Mouse (Mus musculus) kidney, embryonic 15.5 days (tissue): ENCODE results near the gene Pcdh19. TPM values are rescaled to one million over a fixed set of nuclear protein-coding genes. Genes with fewer than 3 reads are reported as not detected.
"Not testable (repeated sequence)": the region's sequence is repeated elsewhere in the genome, so short reads cannot be mapped to it uniquely, and the experiment has no call there.

Experiments
- ATAC-seq: fragments of 200-750 bp; cut with Nextera tagmentation; replicated peaks from 2 replicates; pipeline ENCODE4 v1.8.0; 2017; ENCODE audit warnings: moderate TSS enrichment; ENCODE audit not compliant: low FRiP score
- H3K27ac ChIP-seq: fragments of 300-500 bp; sonication (generic); 2 replicates; pipeline ENCODE4 v1.5.1; 2015; ENCODE audit warnings: mild to moderate bottlenecking, inconsistent platforms
- H3K27me3 ChIP-seq: fragments of 300-500 bp; sonication (generic); 2 replicates; pipeline ENCODE4 v1.6.1; 2015; ENCODE audit warnings: inconsistent platforms
- H3K36me3 ChIP-seq: fragments of 300-500 bp; sonication (generic); 2 replicates; pipeline ENCODE4 v1.6.1; 2015; ENCODE audit warnings: inconsistent platforms
- H3K4me1 ChIP-seq: fragments of 300-500 bp; sonication (generic); 2 replicates; pipeline ENCODE4 v1.6.1; 2015; ENCODE audit warnings: inconsistent platforms
- H3K4me2 ChIP-seq: fragments of 300-500 bp; sonication (generic); 2 replicates; pipeline ENCODE4 v1.6.1; 2015; ENCODE audit warnings: moderate library complexity, mild to moderate bottlenecking, inconsistent platforms
- H3K4me3 ChIP-seq: fragments of 300-500 bp; sonication (generic); replicated peaks from 2 replicates; pipeline ENCODE4 v1.5.1; 2015; ENCODE audit warnings: mild to moderate bottlenecking, inconsistent platforms
- H3K9ac ChIP-seq: fragments of 300-500 bp; sonication (generic); 2 replicates; pipeline ENCODE4 v1.6.1; 2015; ENCODE audit warnings: mild to moderate bottlenecking, inconsistent platforms
- H3K9me3 ChIP-seq: fragments of 300-500 bp; sonication (generic); replicated peaks from 2 replicates; pipeline ENCODE4 v1.6.1; 2016; ENCODE audit warnings: inconsistent platforms
- WGBS: fragments of 180-500 bp; shearing (Covaris S2); methylation state at CpG from one replicate; pipeline ENCODE4 v1.1.7; 2015; ENCODE audit warnings: mixed read lengths; 5-methylcytosine and 5-hydroxymethylcytosine counted together
- polyA plus RNA-seq: library from polyadenylated mRNA; unstranded; fragments of >200 nt; fragmentation: Nextera tagmentation; extraction: Ambion mirVana; gene quantifications from 2 replicates; pipeline ENCODE4 v1.2.1, GENCODE M21; 2015

Pcdh19 gene
- 2.9 and 4.4 TPM in 2 replicates for polyA plus RNA-seq

- Histone ChIP-seq H3K4me3 (peak within 1 kb of the TSS; percentile 58), H3K4me2 (peak within 1 kb of the TSS; percentile 86), H3K27me3 (peaks cover 48% of the 10 kb centered on the region), H3K27ac (peak within 1 kb of the TSS; percentile 71), H3K4me1 (peaks cover 8% of the 10 kb centered on the region; the same call in 1 of the 2 replicates), H3K9ac (peak within 1 kb of the TSS; percentile 44; the same call in 1 of the 2 replicates), H3K9me3 (no peaks in the 10 kb centered on the region), H3K36me3 (no peaks in the 10 kb centered on the region)
- WGBS: 29% methylated on average over 23 of the region's 26 CpGs
- peak; percentile 94 for ATAC-seq
Measured at GRCm38 (mm10) chrX:133688840-133689239, at the start of gene Pcdh19. Gene Pcdh19 (minus strand): TSS chrX:133688987.

GRCm38 (mm10) chrX:133735871-133736270, 47.1 kb upstream of the Pcdh19 start:
- Histone ChIP-seq H3K4me3 (no peak overlapping the region), H3K4me1 (no peaks in the 10 kb centered on the region), H3K4me2 (no peak overlapping the region), H3K9ac (no peak overlapping the region), H3K9me3 (no peaks in the 10 kb centered on the region), H3K27ac (no peak overlapping the region), H3K27me3 (no peaks in the 10 kb centered on the region), H3K36me3 (no peaks in the 10 kb centered on the region)
- no peak for ATAC-seq
- WGBS: 85% methylated on average over 2 of the region's 2 CpGs

- no peak for ATAC-seq
- 52% methylated on average over 6 of the region's 6 CpGs for WGBS
- no peaks in the 10 kb centered on the region for H3K36me3 ChIP-seq
- no peak overlapping the region for H3K9ac ChIP-seq
- H3K4me1 ChIP-seq: no peaks in the 10 kb centered on the region
- H3K4me2 ChIP-seq: no peak overlapping the region
- H3K4me3 ChIP-seq: no peak overlapping the region
- H3K27me3 ChIP-seq: no peaks in the 10 kb centered on the region
- no peak overlapping the region for H3K27ac ChIP-seq
- H3K9me3 ChIP-seq: no peaks in the 10 kb centered on the region
Measured at GRCm38 (mm10) chrX:133734984-133735383, 46.2 kb upstream of the Pcdh19 start.

- H3K9ac ChIP-seq: no peak overlapping the region
- no peaks in the 10 kb centered on the region for H3K36me3 ChIP-seq
- H3K4me2 ChIP-seq: no peak overlapping the region
- H3K4me1 ChIP-seq: no peaks in the 10 kb centered on the region
- ATAC-seq: no peak
- 0 out of 2 replicates have a peak, but pooled peaks cover 1% of the 10 kb centered on the region for H3K27me3 ChIP-seq
- H3K4me3 ChIP-seq: no peak overlapping the region
- 88% methylated on average over 3 of the region's 3 CpGs for WGBS
- no peaks in the 10 kb centered on the region for H3K9me3 ChIP-seq
- no peak overlapping the region for H3K27ac ChIP-seq
Measured at GRCm38 (mm10) chrX:133721517-133721916, 32.7 kb upstream of the Pcdh19 start.

- WGBS: 64% methylated on average over 2 of the region's 2 CpGs
Measured at GRCm38 (mm10) chrX:133710621-133711020, 21.8 kb upstream of the Pcdh19 start.

GRCm38 (mm10) chrX:133702902-133703301, 14.1 kb upstream of the Pcdh19 start:
- Histone ChIP-seq H3K9ac (no peak overlapping the region), H3K27ac (no peak overlapping the region), H3K36me3 (no peaks in the 10 kb centered on the region), H3K9me3 (no peaks in the 10 kb centered on the region), H3K27me3 (no peaks in the 10 kb centered on the region), H3K4me3 (no peak overlapping the region), H3K4me1 (no peaks in the 10 kb centered on the region), H3K4me2 (no peak overlapping the region)
- no peak for ATAC-seq
- 78% methylated on average over 1 of the region's 1 CpGs for WGBS

More at GRCm38 (mm10) chrX:133710621-133711020, 21.8 kb upstream of the Pcdh19 start:
- ATAC-seq: no peak
- Histone ChIP-seq H3K4me2 (no peak overlapping the region), H3K4me3 (no peak overlapping the region), H3K36me3 (no peaks in the 10 kb centered on the region), H3K4me1 (no peaks in the 10 kb centered on the region), H3K9me3 (no peaks in the 10 kb centered on the region), H3K9ac (no peak overlapping the region), H3K27me3 (peaks cover 6% of the 10 kb centered on the region), H3K27ac (no peak overlapping the region)

GRCm38 (mm10) chrX:133697871-133698270, 9.1 kb upstream of the Pcdh19 start:
- not testable (repeated sequence) for H3K4me1 ChIP-seq, H3K9me3 ChIP-seq, H3K4me3 ChIP-seq, ATAC-seq, H3K4me2 ChIP-seq, H3K9ac ChIP-seq, H3K27ac ChIP-seq, H3K36me3 ChIP-seq, H3K27me3 ChIP-seq
- WGBS: 83% methylated on average over 2 of the region's 4 CpGs

GRCm38 (mm10) chrX:133696461-133696860, 7.7 kb upstream of the Pcdh19 start:
- no peaks in the 10 kb centered on the region for H3K36me3 ChIP-seq
- no peaks in the 10 kb centered on the region for H3K4me1 ChIP-seq
- no peaks in the 10 kb centered on the region for H3K9me3 ChIP-seq
- no peak overlapping the region for H3K4me3 ChIP-seq
- no peak overlapping the region for H3K27ac ChIP-seq
- no peak overlapping the region for H3K4me2 ChIP-seq
- peaks cover 5% of the 10 kb centered on the region; the same call in 1 of the 2 replicates for H3K27me3 ChIP-seq
- 35% methylated on average over 4 of the region's 4 CpGs for WGBS
- no peak for ATAC-seq
- H3K9ac ChIP-seq: no peak overlapping the region

GRCm38 (mm10) chrX:133693037-133693760, 4.4 kb upstream of the Pcdh19 start:
- 46% methylated on average over 5 of the region's 5 CpGs for WGBS
- H3K27me3 ChIP-seq: peaks cover 20% of the 10 kb centered on the region; the same call in 1 of the 2 replicates
- no peak overlapping the region for H3K27ac ChIP-seq
- ATAC-seq: no peak
- no peak overlapping the region for H3K4me3 ChIP-seq
- no peaks in the 10 kb centered on the region for H3K9me3 ChIP-seq
- no peak overlapping the region for H3K9ac ChIP-seq
- H3K4me1 ChIP-seq: no peaks in the 10 kb centered on the region
- no peaks in the 10 kb centered on the region for H3K36me3 ChIP-seq
- H3K4me2 ChIP-seq: no peak overlapping the region

GRCm38 (mm10) chrX:133692392-133692790, 3.6 kb upstream of the Pcdh19 start:
- WGBS: 34% methylated on average over 2 of the region's 2 CpGs
- no peak overlapping the region for H3K4me3 ChIP-seq
- ATAC-seq: no peak
- no peak overlapping the region for H3K9ac ChIP-seq
- H3K4me2 ChIP-seq: no peak overlapping the region
- no peaks in the 10 kb centered on the region for H3K9me3 ChIP-seq
- H3K27ac ChIP-seq: no peak overlapping the region
- no peaks in the 10 kb centered on the region for H3K4me1 ChIP-seq
- H3K36me3 ChIP-seq: no peaks in the 10 kb centered on the region
- peaks cover 24% of the 10 kb centered on the region; the same call in 1 of the 2 replicates for H3K27me3 ChIP-seq

- no peak overlapping the region for H3K9ac ChIP-seq
- ATAC-seq: no peak
- WGBS: 16% methylated on average over 12 of the region's 12 CpGs
Measured at GRCm38 (mm10) chrX:133691581-133692391, 3.0 kb upstream of the Pcdh19 start.

GRCm38 (mm10) chrX:133690822-133691221, 2.0 kb upstream of the Pcdh19 start:
- Histone ChIP-seq H3K4me2 (peak overlapping the region; percentile 86), H3K9me3 (no peaks in the 10 kb centered on the region), H3K4me1 (peaks cover 8% of the 10 kb centered on the region; the same call in 1 of the 2 replicates), H3K27me3 (peaks cover 38% of the 10 kb centered on the region), H3K9ac (no peak overlapping the region), H3K27ac (no peak overlapping the region), H3K36me3 (no peaks in the 10 kb centered on the region), H3K4me3 (peak overlapping the region; percentile 58)
- WGBS: 22% methylated on average over 11 of the region's 11 CpGs
- no peak for ATAC-seq

More at GRCm38 (mm10) chrX:133691581-133692391, 3.0 kb upstream of the Pcdh19 start:
- Histone ChIP-seq H3K4me2 (peak overlapping the region; percentile 86), H3K36me3 (no peaks in the 10 kb centered on the region), H3K4me3 (peak overlapping the region; percentile 58), H3K27ac (no peak overlapping the region), H3K27me3 (peaks cover 29% of the 10 kb centered on the region), H3K4me1 (no peaks in the 10 kb centered on the region), H3K9me3 (no peaks in the 10 kb centered on the region)
